Mouse (Mus musculus): ENCODE results near the gene Hook2. TPM values are rescaled to one million over a fixed set of nuclear protein-coding genes. Genes with fewer than 3 reads are reported as not detected.

Gene Hook2
- polyA plus RNA-seq, 1 experiment from 2014 or later = 18.2 TPM

GRCm38 (mm10) chr8:84995680-84996079, 5.3 kb downstream of the Hook2 start:
- 0 out of 2 replicates have a peak, but pooled peaks cover 3% of the 10 kb centered on the region for H3K9me3 ChIP-seq
- H3K27me3 ChIP-seq (replicated peaks) = peaks cover 16% of the 10 kb centered on the region
- no peaks in the 10 kb centered on the region for H3K36me3 ChIP-seq
- no peak for ATAC-seq (ENCODE audit: low FRiP score, low read depth)
- 23% methylated on average over 25 of the region's 25 CpGs for WGBS
- H3K9ac ChIP-seq = peak overlapping the region; percentile 26; the same call in 1 of the 2 replicates
- H3K4me1 ChIP-seq = peaks cover 14% of the 10 kb centered on the region; the same call in 1 of the 2 replicates
- no peak overlapping the region for H3K27ac ChIP-seq
- H3K4me3 ChIP-seq = no peak overlapping the region
- H3K4me2 ChIP-seq (replicated peaks) = 0 out of 2 replicates have a peak overlapping the region, but pooled peaks have one; percentile 20

- Histone ChIP-seq H3K4me1 (peaks cover 9% of the 10 kb centered on the region; the same call in 1 of the 2 replicates), H3K27ac (no peak overlapping the region), H3K36me3 (no peaks in the 10 kb centered on the region), H3K4me2 (replicated peaks) (no peak overlapping the region), H3K9me3 (0 out of 2 replicates have a peak, but pooled peaks cover 3% of the 10 kb centered on the region), H3K4me3 (no peak overlapping the region), H3K27me3 (replicated peaks) (peaks cover 16% of the 10 kb centered on the region), H3K9ac (no peak overlapping the region)
- 79% methylated on average over 5 of the region's 5 CpGs for WGBS
- no peak for ATAC-seq (ENCODE audit: low FRiP score, low read depth)
Measured at GRCm38 (mm10) chr8:84996978-84997377, 6.6 kb downstream of the Hook2 start.

GRCm38 (mm10) chr8:84997649-84998295, 7.4 kb downstream of the Hook2 start:
- peaks cover 2% of the 10 kb centered on the region; the same call in 1 of the 2 replicates for H3K36me3 ChIP-seq
- WGBS = 8% methylated on average over 19 of the region's 19 CpGs
- ATAC-seq (ENCODE audit: low FRiP score, low read depth) = peak; percentile 75
- 0 out of 2 replicates have a peak, but pooled peaks cover 3% of the 10 kb centered on the region for H3K9me3 ChIP-seq
- H3K4me2 ChIP-seq (replicated peaks) = peak overlapping the region; percentile 49
- H3K4me1 ChIP-seq = peaks cover 9% of the 10 kb centered on the region; the same call in 1 of the 2 replicates
- H3K9ac ChIP-seq = peak overlapping the region; percentile 36; the same call in 1 of the 2 replicates
- peaks cover 16% of the 10 kb centered on the region for H3K27me3 ChIP-seq (replicated peaks)
- no peak overlapping the region; the same call in 1 of the 2 replicates for H3K4me3 ChIP-seq
- no peak overlapping the region for H3K27ac ChIP-seq

- H3K4me1 ChIP-seq = no peaks in the 10 kb centered on the region
- H3K36me3 ChIP-seq = peaks cover 3% of the 10 kb centered on the region; the same call in 1 of the 2 replicates
- no peak overlapping the region for H3K4me2 ChIP-seq (replicated peaks)
- no peak overlapping the region for H3K9ac ChIP-seq
- peaks cover 38% of the 10 kb centered on the region for H3K27me3 ChIP-seq (replicated peaks)
- H3K4me3 ChIP-seq = no peak overlapping the region
- no peaks in the 10 kb centered on the region for H3K9me3 ChIP-seq
- WGBS = 15% methylated on average over 25 of the region's 25 CpGs
- H3K27ac ChIP-seq = no peak overlapping the region
- ATAC-seq (ENCODE audit: low FRiP score, low read depth) = no peak
Measured at GRCm38 (mm10) chr8:85007686-85008085, 17.3 kb downstream of the Hook2 start.

GRCm38 (mm10) chr8:85011242-85011641, 20.8 kb downstream of the Hook2 start:
- Histone ChIP-seq H3K36me3 (no peaks in the 10 kb centered on the region), H3K4me1 (peaks cover 7% of the 10 kb centered on the region; the same call in 1 of the 2 replicates), H3K4me2 (replicated peaks) (no peak overlapping the region), H3K9me3 (no peaks in the 10 kb centered on the region), H3K27ac (no peak overlapping the region), H3K9ac (no peak overlapping the region), H3K27me3 (replicated peaks) (peaks cover 60% of the 10 kb centered on the region), H3K4me3 (no peak overlapping the region)
- 17% methylated on average over 28 of the region's 28 CpGs for WGBS
- ATAC-seq (ENCODE audit: low FRiP score, low read depth) = no peak

- H3K27ac ChIP-seq = no peak overlapping the region
Measured at GRCm38 (mm10) chr8:85013230-85013840, 22.9 kb downstream of the Hook2 start.

GRCm38 (mm10) chr8:85014431-85014830, 24.0 kb downstream of the Hook2 start, which contains the start of gene Best2:
Best2 (minus strand) TSS chr8:85014531.
- Histone ChIP-seq H3K27me3 (replicated peaks) (peaks cover 45% of the 10 kb centered on the region), H3K4me2 (replicated peaks) (peak within 1 kb of the TSS; percentile 66), H3K4me1 (peaks cover 7% of the 10 kb centered on the region; the same call in 1 of the 2 replicates), H3K36me3 (peaks cover 25% of the 10 kb centered on the region), H3K4me3 (peak within 1 kb of the TSS; percentile 19; the same call in 1 of the 2 replicates), H3K9me3 (no peaks in the 10 kb centered on the region), H3K27ac (no peak within 1 kb of the TSS), H3K9ac (peak within 1 kb of the TSS; percentile 42; the same call in 1 of the 2 replicates)
- ATAC-seq (ENCODE audit: low FRiP score, low read depth) = no peak
- 38% methylated on average over 1 of the region's 2 CpGs for WGBS

More at GRCm38 (mm10) chr8:85013230-85013840, 22.9 kb downstream of the Hook2 start:
- 4% methylated on average over 25 of the region's 26 CpGs for WGBS
- Histone ChIP-seq H3K9ac (peak overlapping the region; percentile 42; the same call in 1 of the 2 replicates), H3K4me3 (peak overlapping the region; percentile 19; the same call in 1 of the 2 replicates), H3K4me1 (peaks cover 7% of the 10 kb centered on the region; the same call in 1 of the 2 replicates), H3K4me2 (replicated peaks) (peak overlapping the region; percentile 66), H3K27me3 (replicated peaks) (peaks cover 53% of the 10 kb centered on the region), H3K36me3 (peaks cover 14% of the 10 kb centered on the region), H3K9me3 (no peaks in the 10 kb centered on the region)
- peak; percentile 69 for ATAC-seq (ENCODE audit: low FRiP score, low read depth)

- WGBS = 74% methylated on average over 10 of the region's 10 CpGs
Measured at GRCm38 (mm10) chr8:85016724-85017123, 26.3 kb downstream of the Hook2 start.

GRCm38 (mm10) chr8:85017209-85017608, 26.8 kb downstream of the Hook2 start:
- Histone ChIP-seq H3K36me3 (peaks cover 50% of the 10 kb centered on the region), H3K4me1 (peaks cover 7% of the 10 kb centered on the region; the same call in 1 of the 2 replicates), H3K4me3 (no peak overlapping the region), H3K27me3 (replicated peaks) (peaks cover 27% of the 10 kb centered on the region), H3K4me2 (replicated peaks) (no peak overlapping the region), H3K27ac (no peak overlapping the region), H3K9ac (no peak overlapping the region), H3K9me3 (no peaks in the 10 kb centered on the region)
- no peak for ATAC-seq (ENCODE audit: low FRiP score, low read depth)
- 63% methylated on average over 5 of the region's 5 CpGs for WGBS

More at GRCm38 (mm10) chr8:85016724-85017123, 26.3 kb downstream of the Hook2 start:
- H3K36me3 ChIP-seq = peaks cover 46% of the 10 kb centered on the region
- H3K27ac ChIP-seq = no peak overlapping the region
- H3K9me3 ChIP-seq = no peaks in the 10 kb centered on the region
- H3K4me1 ChIP-seq = peaks cover 7% of the 10 kb centered on the region; the same call in 1 of the 2 replicates
- no peak overlapping the region for H3K9ac ChIP-seq
- peaks cover 30% of the 10 kb centered on the region for H3K27me3 ChIP-seq (replicated peaks)
- no peak for ATAC-seq (ENCODE audit: low FRiP score, low read depth)
- H3K4me2 ChIP-seq (replicated peaks) = no peak overlapping the region
- no peak overlapping the region for H3K4me3 ChIP-seq

- WGBS = 96% methylated on average over 3 of the region's 3 CpGs
- peaks cover 23% of the 10 kb centered on the region for H3K4me1 ChIP-seq
- no peak overlapping the region for H3K27ac ChIP-seq
- no peak overlapping the region for H3K9ac ChIP-seq
- H3K36me3 ChIP-seq = peaks cover 69% of the 10 kb centered on the region
- H3K9me3 ChIP-seq = no peaks in the 10 kb centered on the region
- ATAC-seq (ENCODE audit: low FRiP score, low read depth) = no peak
- H3K4me3 ChIP-seq = no peak overlapping the region
- H3K4me2 ChIP-seq (replicated peaks) = no peak overlapping the region
- H3K27me3 ChIP-seq (replicated peaks) = no peaks in the 10 kb centered on the region
Measured at GRCm38 (mm10) chr8:85021514-85022055, 31.2 kb downstream of the Hook2 start.

GRCm38 (mm10) chr8:85023846-85024245, 33.4 kb downstream of the Hook2 start:
- H3K4me1 ChIP-seq = peaks cover 34% of the 10 kb centered on the region
- 90% methylated on average over 3 of the region's 3 CpGs for WGBS
- no peak overlapping the region for H3K27ac ChIP-seq
- peaks cover 50% of the 10 kb centered on the region for H3K36me3 ChIP-seq
- H3K27me3 ChIP-seq (replicated peaks) = no peaks in the 10 kb centered on the region
- no peak overlapping the region for H3K9ac ChIP-seq
- H3K4me3 ChIP-seq = 0 out of 2 replicates have a peak overlapping the region, but pooled peaks have one; percentile 76
- no peak for ATAC-seq (ENCODE audit: low FRiP score, low read depth)
- peak overlapping the region; percentile 98 for H3K4me2 ChIP-seq (replicated peaks)
- H3K9me3 ChIP-seq = no peaks in the 10 kb centered on the region

All from neural tube, embryonic 12.5 days (tissue).